Mouse (Mus musculus) right cerebral cortex, adult 18-20 months (tissue): ENCODE measurements around the gene Cep97.
A peak's percentile ranks its signal among the peaks of the same experiment; 100 is the strongest.
"Not testable (repeated sequence)": the region's sequence is repeated elsewhere in the genome, so short reads cannot be mapped to it uniquely, and the experiment has no call there.

Source experiments
- DNase-seq: peaks from one replicate; pipeline ENCODE4 v3.0.0; 2022; ENCODE audit warnings: mixed read lengths

Cep97 gene

DNA sequence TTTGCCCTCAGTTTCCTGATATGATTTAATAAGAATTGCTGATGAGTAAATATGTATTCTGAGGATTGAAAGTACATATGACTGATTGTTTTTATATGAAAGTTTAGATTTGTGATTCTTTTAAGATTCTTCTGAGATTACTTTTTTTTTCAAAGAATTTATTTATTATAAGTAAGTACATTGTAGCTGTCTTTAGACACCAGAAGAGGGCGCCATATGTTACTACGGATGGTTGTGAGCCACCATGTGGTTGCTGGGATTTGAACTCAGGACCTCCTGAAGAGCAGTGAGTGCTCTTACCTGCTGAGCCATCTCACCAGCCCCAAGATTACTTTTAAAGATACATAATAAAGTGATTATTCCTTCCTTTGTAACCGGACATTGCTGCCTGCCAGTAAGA lies 45.2 kb downstream of the Cep97 start:
- DNase-seq: no peak

DNA sequence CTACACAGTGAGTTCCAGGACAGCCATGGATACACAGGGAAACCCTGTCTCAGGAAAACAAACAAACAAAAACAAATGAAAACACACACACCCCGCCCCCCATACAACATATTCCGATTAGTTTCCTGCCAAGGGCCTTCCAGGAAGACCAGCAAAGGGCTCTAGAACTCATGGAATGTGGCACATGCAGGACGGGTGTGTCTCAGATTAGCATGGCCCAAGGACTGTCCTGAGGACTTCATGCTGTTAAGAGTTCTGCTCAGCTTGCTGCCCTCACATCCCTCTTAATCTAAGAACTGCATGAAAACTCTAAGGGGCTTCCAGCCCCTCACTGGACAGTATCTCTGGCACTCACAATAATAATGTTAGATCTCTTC lies 46.1 kb downstream of the Cep97 start:
- DNase-seq: no peak

DNA sequence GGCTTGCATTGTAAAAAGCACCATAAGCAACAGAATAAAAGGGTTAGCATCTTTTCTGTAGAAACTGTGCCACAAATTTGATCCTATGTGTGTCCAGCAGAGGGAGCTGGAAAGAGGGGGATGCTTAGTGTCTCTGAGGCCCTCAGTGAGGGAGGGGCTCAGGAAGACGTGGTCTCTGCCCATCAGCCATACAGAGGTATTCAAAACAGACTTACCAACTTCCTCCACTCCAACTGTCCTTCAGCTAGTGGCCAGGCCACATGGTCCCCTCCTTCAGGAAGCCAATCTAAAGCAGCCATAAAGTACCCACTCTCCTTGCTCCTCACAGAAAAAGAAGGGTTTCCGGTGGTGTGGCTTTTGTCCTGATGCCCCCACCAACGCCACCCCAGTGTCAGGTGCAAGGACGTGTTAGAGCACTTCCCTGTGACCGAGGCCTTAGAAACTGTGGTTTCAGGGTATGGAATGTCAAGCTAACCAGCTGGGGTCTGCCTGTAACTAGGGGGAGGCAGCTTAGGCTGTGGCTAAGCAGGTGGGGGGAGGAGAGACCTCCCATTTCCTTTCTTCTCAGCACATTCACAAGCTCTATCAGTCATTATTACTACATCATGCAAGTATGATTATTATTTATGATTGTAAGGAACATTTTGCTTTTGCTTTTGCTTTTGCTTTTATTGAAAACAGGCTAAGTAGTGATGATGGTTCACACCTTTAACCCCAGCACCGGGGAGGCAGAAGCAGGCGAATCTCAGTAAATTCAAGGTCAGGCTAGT lies 46.7 kb downstream of the Cep97 start:
- DNase-seq: no peak

DNA sequence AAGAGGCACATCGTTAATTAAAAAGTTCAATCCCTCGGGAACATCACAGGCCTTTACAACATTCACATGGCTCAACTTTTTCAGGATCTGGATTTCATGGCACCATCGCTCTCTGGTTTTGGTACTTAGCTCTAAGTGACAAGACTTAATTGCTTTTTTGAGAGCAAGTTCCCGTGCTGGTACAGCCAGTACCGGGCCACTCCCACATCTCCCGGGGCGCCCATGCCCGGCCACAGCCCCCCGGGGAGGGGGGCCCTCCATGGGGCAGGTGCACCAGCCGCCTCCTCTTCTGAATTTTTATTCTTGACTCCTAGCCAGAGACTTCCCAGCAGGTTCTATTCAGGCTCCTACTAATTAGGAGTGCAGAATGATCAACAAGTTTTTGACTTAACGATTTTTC lies 50.4 kb downstream of the Cep97 start:
- DNase-seq: no peak

DNA sequence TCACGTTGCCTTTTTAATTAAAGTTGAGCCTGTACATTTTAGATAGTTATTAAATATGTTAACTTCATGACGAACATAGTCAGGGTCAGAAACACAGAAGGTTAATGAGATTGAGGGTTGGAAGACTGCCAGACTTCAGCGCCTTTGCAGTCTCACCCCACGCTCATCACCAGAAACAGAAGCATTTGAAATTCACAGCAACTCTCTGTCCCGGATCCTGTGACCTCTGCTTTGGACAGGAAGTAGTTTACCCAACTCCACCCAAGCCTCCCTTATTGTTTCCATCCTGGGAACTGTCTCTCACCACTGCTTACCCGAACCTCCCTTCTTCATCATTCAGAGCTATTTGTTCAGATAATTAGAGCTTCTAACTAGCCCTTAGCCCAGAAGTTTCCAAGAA lies 58.6 kb downstream of the Cep97 start:
- DNase-seq: no peak

DNA sequence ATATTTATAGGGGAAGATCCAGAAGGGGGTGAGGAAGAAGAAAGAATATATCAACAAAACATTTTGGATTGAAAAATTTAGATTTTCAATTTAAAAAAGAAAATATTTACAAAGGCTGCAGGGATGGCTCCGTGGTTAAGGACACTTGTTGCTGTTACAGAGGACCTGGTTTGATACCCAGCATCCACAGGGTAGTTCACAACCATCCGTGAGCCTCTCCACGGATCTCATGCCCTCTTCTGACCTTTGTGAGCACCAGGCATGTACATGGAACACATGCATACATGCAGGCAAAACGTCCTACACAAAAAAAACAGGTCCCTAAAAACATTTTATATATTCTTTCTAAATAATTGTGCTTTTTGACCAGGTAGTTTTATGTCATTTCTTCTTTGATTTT lies 70.8 kb downstream of the Cep97 start:
- no peak for DNase-seq

DNA sequence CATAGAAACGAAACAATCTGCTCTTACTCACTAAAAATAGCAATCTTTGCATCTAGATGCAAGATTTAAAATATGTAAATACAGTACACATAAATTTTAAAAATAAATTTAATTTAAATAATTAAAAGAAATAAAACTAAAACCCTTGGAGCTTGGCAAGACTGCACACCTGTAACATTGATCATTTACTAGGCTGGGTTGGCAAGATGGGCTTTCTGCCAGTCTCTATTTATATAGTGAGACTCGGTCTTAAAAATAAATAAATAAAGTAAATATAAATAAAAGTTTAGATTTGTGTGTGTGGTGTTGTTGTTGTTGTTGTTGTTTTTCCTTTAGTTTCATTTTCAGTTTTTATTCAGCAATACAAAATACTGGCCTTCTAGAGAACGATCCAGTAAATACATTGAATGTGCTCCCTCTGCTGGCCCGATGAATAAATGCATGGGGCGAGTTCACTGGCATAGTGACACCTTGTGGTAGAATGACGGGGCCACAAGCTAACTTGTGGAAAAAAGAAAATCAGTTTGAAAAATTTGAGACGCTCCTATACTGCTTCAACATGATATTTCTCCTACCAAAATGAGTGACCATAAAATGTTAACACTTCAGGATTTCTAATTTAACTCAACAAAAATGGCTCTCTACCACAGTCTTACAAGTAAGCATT lies 71.4 kb downstream of the Cep97 start:
- DNase-seq: peak; percentile 52

DNA sequence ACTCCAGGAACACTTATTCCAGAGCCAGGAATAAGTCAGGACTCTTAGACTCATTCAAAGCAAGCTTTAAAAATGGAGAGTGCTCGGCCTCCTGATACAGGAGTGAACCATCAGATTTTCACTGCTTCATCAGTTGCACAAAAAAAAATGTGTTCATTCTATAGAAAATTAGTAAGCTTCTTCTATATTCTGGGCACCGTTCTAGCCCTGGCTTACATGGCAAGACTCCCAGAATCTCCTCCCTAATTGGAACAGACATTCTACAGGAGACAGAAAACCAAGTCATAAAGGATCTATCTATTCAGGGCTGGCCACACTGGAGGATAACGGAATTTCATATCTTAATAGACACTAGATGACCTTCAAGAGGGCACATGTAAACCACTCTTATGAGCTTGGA lies 73.6 kb downstream of the Cep97 start:
- peak; percentile 30 for DNase-seq

DNA sequence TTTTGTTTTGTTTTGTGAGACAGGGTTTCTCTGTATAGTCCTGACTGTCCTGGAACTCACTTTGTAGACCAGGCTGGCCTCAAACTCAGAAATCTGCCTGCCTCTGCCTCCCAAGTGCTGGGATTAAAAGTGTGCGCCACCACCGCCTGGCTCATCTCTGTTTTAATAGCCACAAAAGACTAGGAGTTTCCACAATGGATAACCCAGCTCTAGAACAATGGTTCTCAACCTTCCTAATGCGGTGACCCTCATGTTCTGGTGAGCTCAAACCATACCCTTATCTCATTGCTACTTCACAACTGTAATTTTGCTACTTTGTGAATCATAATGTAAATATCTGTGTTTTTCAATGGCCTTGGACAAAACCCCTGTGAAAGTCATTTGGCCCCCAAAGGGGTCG lies 75.2 kb downstream of the Cep97 start:
- DNase-seq: not testable (repeated sequence)

DNA sequence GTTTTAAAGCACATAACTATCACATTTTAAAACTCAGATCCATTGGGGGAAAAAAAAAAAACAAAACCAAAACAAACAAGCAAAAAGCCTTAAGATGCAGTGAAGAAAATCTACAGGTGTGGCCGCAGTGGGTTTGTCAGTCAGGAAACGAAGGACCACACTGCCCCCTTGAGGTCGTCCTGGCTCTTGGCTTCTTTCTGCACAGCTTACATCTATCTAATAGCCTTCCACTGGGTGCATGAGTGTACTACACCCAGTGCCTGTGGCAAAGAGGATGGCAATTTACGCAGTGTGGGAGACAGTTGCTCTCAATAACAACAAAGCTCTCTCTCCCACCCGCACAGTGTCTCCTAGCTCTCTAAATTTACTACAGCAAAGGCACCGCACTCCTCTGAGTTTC lies 76.2 kb downstream of the Cep97 start:
- DNase-seq: peak; percentile 75

DNA sequence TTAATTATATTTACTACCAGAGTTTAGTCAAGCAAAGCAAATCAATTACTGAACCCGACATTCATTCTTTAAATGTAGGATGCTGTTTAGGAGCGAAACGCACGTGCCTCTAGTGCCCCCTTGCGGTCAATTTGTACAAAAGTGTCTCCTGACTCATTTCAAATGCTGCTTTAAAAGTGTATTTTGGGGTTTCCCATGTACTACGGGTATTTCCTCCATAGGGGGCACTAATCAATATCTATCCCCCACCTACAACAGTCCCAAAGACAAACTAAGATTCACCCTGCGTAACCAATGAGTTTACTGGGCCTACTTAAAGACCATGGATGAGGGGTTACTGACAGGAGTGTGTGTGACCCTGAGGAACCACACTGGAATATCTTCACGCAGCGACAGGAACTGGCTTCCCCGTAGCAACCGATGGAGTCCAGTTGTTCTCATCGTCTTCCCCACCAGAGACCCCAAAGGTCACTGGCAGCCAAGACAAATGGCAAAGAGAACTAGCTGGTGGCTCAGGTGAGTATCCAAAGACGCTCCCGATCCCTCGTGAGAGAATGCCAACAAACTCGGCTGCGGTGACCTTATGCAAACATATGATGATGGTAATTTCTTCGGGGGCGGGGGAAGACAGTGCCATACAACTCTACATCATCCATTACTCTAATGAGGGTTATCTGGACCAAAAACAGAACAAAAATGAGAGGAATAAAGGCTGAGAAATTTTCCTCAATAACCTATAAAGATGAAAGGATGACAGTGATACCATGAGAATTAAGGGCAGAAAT lies 81.5 kb downstream of the Cep97 start:
- DNase-seq: peak; percentile 70

DNA sequence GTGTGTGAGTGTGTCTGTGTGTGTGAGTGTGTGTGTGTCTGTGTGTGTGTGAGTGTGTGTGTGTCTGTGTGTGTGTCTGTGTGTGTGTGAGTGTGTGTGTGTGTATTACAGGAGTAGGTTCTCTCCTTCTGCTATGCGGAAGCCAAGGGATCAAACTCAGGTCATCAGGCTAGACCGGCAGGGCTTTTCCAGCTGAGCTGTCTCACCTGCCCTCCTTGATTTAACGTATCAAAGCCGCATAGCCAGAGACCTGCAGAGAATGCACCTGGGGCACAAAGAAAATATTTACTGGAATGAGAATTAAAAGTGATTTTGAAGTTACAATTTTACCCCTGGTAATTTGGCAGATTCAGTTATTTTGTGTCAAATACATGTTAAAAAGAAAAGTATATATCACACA lies 82.1 kb downstream of the Cep97 start:
- DNase-seq: no peak

DNA sequence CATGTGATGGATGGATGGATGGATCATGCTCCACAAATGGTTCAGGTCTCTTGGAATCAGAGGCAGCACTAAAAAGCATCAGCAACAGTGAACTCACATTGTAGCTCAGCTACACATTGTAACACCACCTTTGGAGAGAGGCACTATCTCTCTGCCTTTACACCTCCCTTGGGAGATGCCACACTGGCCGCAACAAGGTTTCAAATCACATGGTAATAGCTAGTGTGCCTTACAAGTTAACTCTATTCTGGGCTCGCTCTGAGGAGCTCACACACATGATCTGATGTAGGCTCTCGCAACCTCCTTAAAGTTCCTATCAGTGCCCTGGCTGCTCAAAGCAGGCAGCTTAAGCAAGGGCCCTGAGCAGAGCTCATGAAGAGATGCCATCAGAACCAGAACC lies 84.2 kb downstream of the Cep97 start:
- no peak for DNase-seq
